Comparison of ENCODE assay signal across 8 mouse cellular contexts in genomic region chr17:10334957-10335690, GRCm38 (mm10). TPM values are rescaled to one million over a fixed set of nuclear protein-coding genes. Genes with fewer than 3 reads are reported as not detected.
A peak's percentile ranks its signal among the peaks of the same experiment; 100 is the strongest.
DNase-seq lines count a peak whose midpoint lies in the region; ATAC-seq lines count a peak whose summit lies in the region.

No protein-coding gene starts in this region.

- H3K27me3 ChIP-seq in erythroblast, embryonic 14.5 days (ENCODE audit: control insufficient read depth), result peaks cover 43% of the 10 kb centered on the region
- no peaks in the 10 kb centered on the region for H3K27me3 ChIP-seq in forebrain, embryonic 11.5 days (ENCODE audit: control insufficient read depth, insufficient read depth, low read length)
- no peaks in the 10 kb centered on the region for H3K27me3 ChIP-seq in heart, embryonic 12.5 days (replicated peaks)
- H3K27me3 ChIP-seq in kidney, embryonic 14.5 days (ENCODE audit: control insufficient read depth, insufficient read depth, low read length), result no peaks in the 10 kb centered on the region
- no peaks in the 10 kb centered on the region for H3K27me3 ChIP-seq in limb, embryonic 13.5 days
- no peaks in the 10 kb centered on the region for H3K27me3 ChIP-seq in midbrain, embryonic 12.5 days
- no peaks in the 10 kb centered on the region for H3K27me3 ChIP-seq in stomach, embryonic 16.5 days (ENCODE audit: control insufficient read depth, insufficient read depth, low read length)

- peak; percentile 93 for DNase-seq in forebrain, embryonic 11.5 days (ENCODE audit: low spot score)

- H3K9me3 ChIP-seq in erythroblast, embryonic 14.5 days (ENCODE audit: control insufficient read depth, low read length), result no peaks in the 10 kb centered on the region
- no peaks in the 10 kb centered on the region for H3K9me3 ChIP-seq in forebrain, embryonic 11.5 days (ENCODE audit: control insufficient read depth, low read length)
- H3K9me3 ChIP-seq in heart, embryonic 12.5 days (replicated peaks), result no peaks in the 10 kb centered on the region
- H3K9me3 ChIP-seq in kidney, embryonic 14.5 days (ENCODE audit: control insufficient read depth, low read length), result no peaks in the 10 kb centered on the region
- no peaks in the 10 kb centered on the region for H3K9me3 ChIP-seq in limb, embryonic 13.5 days
- H3K9me3 ChIP-seq in midbrain, embryonic 12.5 days, result no peaks in the 10 kb centered on the region
- no peaks in the 10 kb centered on the region for H3K9me3 ChIP-seq in stomach, embryonic 16.5 days (replicated peaks; ENCODE audit: control insufficient read depth, low read length)

- H3K36me3 ChIP-seq in erythroblast, embryonic 14.5 days (ENCODE audit: control insufficient read depth), result no peaks in the 10 kb centered on the region
- H3K36me3 ChIP-seq in forebrain, embryonic 11.5 days (ENCODE audit: control insufficient read depth, insufficient read depth, low read length), result no peaks in the 10 kb centered on the region
- peaks cover 3% of the 10 kb centered on the region; the same call in 1 of the 2 replicates for H3K36me3 ChIP-seq in heart, embryonic 12.5 days
- no peaks in the 10 kb centered on the region for H3K36me3 ChIP-seq in kidney, embryonic 14.5 days (ENCODE audit: control insufficient read depth, insufficient read depth, low read length)
- no peaks in the 10 kb centered on the region for H3K36me3 ChIP-seq in limb, embryonic 13.5 days
- 0 out of 2 replicates have a peak, but pooled peaks cover 4% of the 10 kb centered on the region for H3K36me3 ChIP-seq in midbrain, embryonic 12.5 days
- no peaks in the 10 kb centered on the region for H3K36me3 ChIP-seq in stomach, embryonic 16.5 days (ENCODE audit: control insufficient read depth, insufficient read depth, low read length)

- H3K9ac ChIP-seq in forebrain, embryonic 11.5 days (ENCODE audit: low read length), result peak overlapping the region; percentile 79
- H3K9ac ChIP-seq in heart, embryonic 12.5 days, result peak overlapping the region; percentile 80
- peak overlapping the region; percentile 61 for H3K9ac ChIP-seq in kidney, embryonic 14.5 days (ENCODE audit: low read depth, low read length)
- peak overlapping the region; percentile 78 for H3K9ac ChIP-seq in limb, embryonic 13.5 days
- H3K9ac ChIP-seq in midbrain, embryonic 12.5 days (replicated peaks), result peak overlapping the region; percentile 56
- peak overlapping the region; percentile 76 for H3K9ac ChIP-seq in stomach, embryonic 16.5 days (ENCODE audit: low read length)

- no peak for ATAC-seq in erythroblast, adult 5-6 weeks (replicated peaks; ENCODE audit: low FRiP score, poor library complexity, severe bottlenecking)
- peak; percentile 94 for ATAC-seq in forebrain, embryonic 11.5 days (replicated peaks; ENCODE audit: low FRiP score)
- ATAC-seq in heart, embryonic 12.5 days (ENCODE audit: insufficient number of reproducible peaks, low FRiP score), result peak; percentile 80
- ATAC-seq in kidney, embryonic 14.5 days (ENCODE audit: low FRiP score, low TSS enrichment), result peak; percentile 80
- peak; percentile 87 for ATAC-seq in limb, embryonic 13.5 days (ENCODE audit: low FRiP score, low read depth)
- peak; percentile 95 for ATAC-seq in midbrain, embryonic 12.5 days (ENCODE audit: low FRiP score, low read depth)
- ATAC-seq in stomach, embryonic 16.5 days (ENCODE audit: insufficient read depth, low FRiP score), result peak; percentile 83

- peak overlapping the region; percentile 56 for H3K4me2 ChIP-seq in forebrain, embryonic 11.5 days (ENCODE audit: low read depth, low read length, severe bottlenecking)
- H3K4me2 ChIP-seq in heart, embryonic 12.5 days, result peak overlapping the region; percentile 81
- H3K4me2 ChIP-seq in kidney, embryonic 14.5 days (replicated peaks; ENCODE audit: low read depth, low read length), result peak overlapping the region; percentile 64
- H3K4me2 ChIP-seq in limb, embryonic 13.5 days (replicated peaks), result peak overlapping the region; percentile 82
- peak overlapping the region; percentile 58 for H3K4me2 ChIP-seq in midbrain, embryonic 12.5 days (replicated peaks)
- peak overlapping the region; percentile 89 for H3K4me2 ChIP-seq in stomach, embryonic 16.5 days (ENCODE audit: low read depth, low read length)

- no peaks in the 10 kb centered on the region for H3K4me1 ChIP-seq in erythroblast, embryonic 14.5 days (ENCODE audit: control insufficient read depth)
- H3K4me1 ChIP-seq in forebrain, embryonic 11.5 days (replicated peaks; ENCODE audit: control insufficient read depth, insufficient read depth, low read length), result peaks cover 11% of the 10 kb centered on the region
- H3K4me1 ChIP-seq in heart, embryonic 12.5 days (replicated peaks), result peaks cover 34% of the 10 kb centered on the region
- peaks cover 8% of the 10 kb centered on the region; the same call in 1 of the 2 replicates for H3K4me1 ChIP-seq in kidney, embryonic 14.5 days (ENCODE audit: control insufficient read depth, insufficient read depth, low read length)
- H3K4me1 ChIP-seq in limb, embryonic 13.5 days, result peaks cover 14% of the 10 kb centered on the region
- peaks cover 35% of the 10 kb centered on the region for H3K4me1 ChIP-seq in midbrain, embryonic 12.5 days
- H3K4me1 ChIP-seq in stomach, embryonic 16.5 days (ENCODE audit: control insufficient read depth, insufficient read depth, low read length), result peaks cover 6% of the 10 kb centered on the region; the same call in 1 of the 2 replicates

- peak overlapping the region; percentile 98 for H3K27ac ChIP-seq in forebrain, embryonic 11.5 days (ENCODE audit: low read depth, low read length)
- peak overlapping the region; percentile 99 for H3K27ac ChIP-seq in heart, embryonic 12.5 days (ENCODE audit: poor library complexity, severe bottlenecking)
- H3K27ac ChIP-seq in kidney, embryonic 14.5 days (ENCODE audit: low read depth, low read length), result peak overlapping the region; percentile 81
- H3K27ac ChIP-seq in limb, embryonic 13.5 days, result peak overlapping the region; percentile 89
- H3K27ac ChIP-seq in midbrain, embryonic 12.5 days (replicated peaks), result peak overlapping the region; percentile 96
- peak overlapping the region; percentile 74 for H3K27ac ChIP-seq in stomach, embryonic 16.5 days (ENCODE audit: low read length)

- H3K4me3 ChIP-seq in erythroblast, embryonic 14.5 days (replicated peaks), result peak overlapping the region; percentile 37
- peak overlapping the region; percentile 30 for H3K4me3 ChIP-seq in forebrain, embryonic 11.5 days (ENCODE audit: low read depth, low read length)
- H3K4me3 ChIP-seq in heart, embryonic 12.5 days, result peak overlapping the region; percentile 51
- peak overlapping the region; percentile 41 for H3K4me3 ChIP-seq in kidney, embryonic 14.5 days (ENCODE audit: low read length)
- H3K4me3 ChIP-seq in limb, embryonic 13.5 days, result peak overlapping the region; percentile 51
- peak overlapping the region; percentile 37 for H3K4me3 ChIP-seq in midbrain, embryonic 12.5 days
- peak overlapping the region; percentile 59 for H3K4me3 ChIP-seq in stomach, embryonic 16.5 days (replicated peaks; ENCODE audit: low read length)

- WGBS in forebrain, embryonic 11.5 days, result under 1% methylated on average over 31 of the region's 31 CpGs
- WGBS in heart, embryonic 12.5 days, result under 1% methylated on average over 31 of the region's 31 CpGs
- WGBS in kidney, embryonic 14.5 days, result 1% methylated on average over 31 of the region's 31 CpGs
- WGBS in limb, embryonic 13.5 days, result under 1% methylated on average over 31 of the region's 31 CpGs
- under 1% methylated on average over 31 of the region's 31 CpGs for WGBS in midbrain, embryonic 12.5 days
- 2% methylated on average over 31 of the region's 31 CpGs for WGBS in stomach, embryonic 16.5 days

RNA-seq across cellular contexts. Expression of gene Qk, which starts 15.5 kb away (rescaled TPM):
- 0.78 and 0.82 TPM in 2 replicates for polyA plus RNA-seq in erythroblast, embryonic 14.5 days (2012)
- 45.5 and 67.7 TPM in 2 replicates for total RNA-seq in erythroblast, adult 5-6 weeks (2015; ENCODE audit: low replicate concordance)
- 30.2 and 35.3 TPM in 2 replicates for total RNA-seq in erythroblast, adult 5-6 weeks (2017; ENCODE audit: low replicate concordance)
- 64.6 and 66.1 TPM in 2 replicates for polyA plus RNA-seq in forebrain, embryonic 11.5 days (2014; fragmentation: Nextera tagmentation; extraction: Ambion mirVana)
- 41.5 and 44.9 TPM in 2 replicates for polyA plus RNA-seq in heart, embryonic 12.5 days (2016; fragmentation: Nextera tagmentation; extraction: Ambion mirVana)
- polyA plus RNA-seq in kidney, embryonic 14.5 days (2014; fragmentation: Nextera tagmentation; extraction: Ambion mirVana), result 43.7 and 49.3 TPM in 2 replicates
- polyA plus RNA-seq in limb, embryonic 13.5 days (2015; fragmentation: Nextera tagmentation; extraction: Ambion mirVana), result 34.4 and 35.7 TPM in 2 replicates
- polyA plus RNA-seq in midbrain, embryonic 12.5 days (2016; fragmentation: Nextera tagmentation; extraction: Ambion mirVana), result 44.7 and 45.9 TPM in 2 replicates
- 15.9 and 17.1 TPM in 2 replicates for polyA plus RNA-seq in stomach, embryonic 16.5 days (2015; fragmentation: Nextera tagmentation; extraction: Ambion mirVana)
